ENCODE assay signal across 14 mouse cellular contexts in the genomic region with DNA sequence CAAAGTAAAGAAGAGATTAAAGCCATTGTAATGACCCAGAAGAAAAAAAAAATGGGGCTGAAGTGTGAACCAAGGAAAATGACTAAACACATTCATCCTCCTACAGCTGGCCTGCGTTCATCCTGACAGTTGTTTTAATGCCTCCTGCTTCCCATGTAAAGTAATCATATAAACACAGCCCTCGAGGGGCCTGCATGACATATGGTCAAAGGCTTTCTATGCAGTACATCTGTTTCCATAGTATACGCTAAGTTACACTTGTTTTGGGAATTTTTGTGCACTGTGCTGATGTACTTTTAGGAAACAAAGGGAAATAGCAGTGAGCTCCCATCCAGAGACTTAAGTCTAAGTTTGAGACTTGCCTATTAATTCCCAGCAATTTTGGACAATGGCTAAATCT.
"Had no signal": no experiment of that assay in that cellular context is flagged by ENCODE, and none has a peak within 500 bp of the region (broad histone marks: within the 10 kb centered on the region; RNA-seq: fewer than 3 reads in every experiment).

No protein-coding gene starts in this region.

- H3K9ac ChIP-seq: liver, embryonic 13.5 days; liver, postnatal 0 days; neural tube, embryonic 15.5 days had no signal

- H3K9me3 ChIP-seq: liver, embryonic 13.5 days; midbrain, embryonic 10.5 days; neural tube, embryonic 15.5 days had no signal

- H3K27me3 ChIP-seq: liver, embryonic 13.5 days; neural tube, embryonic 15.5 days had no signal

- H3K4me1 ChIP-seq: liver, embryonic 13.5 days; midbrain, embryonic 10.5 days; neural tube, embryonic 15.5 days had no signal

- H3K36me3 ChIP-seq: liver, embryonic 13.5 days; midbrain, embryonic 10.5 days; neural tube, embryonic 15.5 days had no signal

- H3K4me3 ChIP-seq: liver, embryonic 13.5 days; midbrain, embryonic 10.5 days; myocyte; neural tube, embryonic 15.5 days had no signal

- H3K4me2 ChIP-seq: liver, embryonic 13.5 days; neural tube, embryonic 15.5 days had no signal

- ATAC-seq: liver, postnatal 0 days; lung, postnatal 0 days had no signal

- H3K27ac ChIP-seq: liver, embryonic 13.5 days; midbrain, embryonic 10.5 days; neural tube, embryonic 15.5 days had no signal

- DNase-seq: kidney, postnatal 14 days; left cerebral cortex, postnatal 4 days; liver; liver, embryonic 13.5 days; liver, postnatal 0 days; lung, postnatal 36 days; midbrain, embryonic 14.5 days; right cerebral cortex, adult 18-20 months; right cerebral cortex, postnatal 25 days; thymus, postnatal 36 days had no signal
